12 mouse cellular contexts compared by ENCODE assay signal in genomic region chr13:37958498-37959238, GRCm38 (mm10). TPM values are rescaled to one million over a fixed set of nuclear protein-coding genes. Genes with fewer than 3 reads are reported as not detected.
DNase-seq lines count a peak whose midpoint lies in the region; ATAC-seq and TF ChIP-seq lines count a peak whose summit lies in the region.
"Had no signal": no experiment of that assay in that cellular context is flagged by ENCODE, and none has a peak within 500 bp of the region (broad histone marks: within the 10 kb centered on the region; RNA-seq: fewer than 3 reads in every experiment).

No protein-coding gene starts in this region.

- intact Hi-C loops in left cerebral cortex, postnatal 25 days (cut with DNase I), result no loop called here

- no peak for TF ChIP-seq POLR2A in spleen, adult 2 months (IDR thresholded peaks at IDR 0.05; ENCODE audit: low read depth, low read length)

- H3K27me3 ChIP-seq in spleen, adult 2 months (ENCODE audit: control insufficient read depth, insufficient read depth, low read length), result no peaks in the 10 kb centered on the region
- no peaks in the 10 kb centered on the region for H3K27me3 ChIP-seq in liver, embryonic 13.5 days
- no peaks in the 10 kb centered on the region for H3K27me3 ChIP-seq in stomach, embryonic 15.5 days (replicated peaks)
- H3K27me3 ChIP-seq: embryonic facial prominence, embryonic 13.5 days; Patski had no signal

- no peak for TF ChIP-seq CTCF in spleen, adult 2 months (IDR thresholded peaks at IDR 0.05; ENCODE audit: extremely low read depth, insufficient read depth, insufficient read length, insufficient replicate concordance)

- H3K9ac ChIP-seq in liver, embryonic 13.5 days, result no peak overlapping the region
- H3K9ac ChIP-seq in stomach, embryonic 15.5 days, result no peak overlapping the region
- H3K9ac ChIP-seq: embryonic facial prominence, embryonic 13.5 days had no signal

- H3K4me2 ChIP-seq in liver, embryonic 13.5 days, result no peak overlapping the region; the same call in 1 of the 2 replicates
- no peak overlapping the region for H3K4me2 ChIP-seq in stomach, embryonic 15.5 days
- H3K4me2 ChIP-seq: embryonic facial prominence, embryonic 13.5 days had no signal

- no peak overlapping the region for H3K4me3 ChIP-seq in spleen, adult 2 months (ENCODE audit: extremely low read depth, insufficient read depth, insufficient read length)
- H3K4me3 ChIP-seq in liver, embryonic 13.5 days (replicated peaks), result no peak overlapping the region
- no peak overlapping the region for H3K4me3 ChIP-seq in stomach, embryonic 15.5 days (replicated peaks)
- H3K4me3 ChIP-seq: embryonic facial prominence, embryonic 13.5 days had no signal

- 60% methylated on average over 18 of the region's 18 CpGs for WGBS in spleen, adult 2 months
- 50% methylated on average over 18 of the region's 18 CpGs for WGBS in liver, embryonic 13.5 days (ENCODE audit: insufficient replicate concordance)
- WGBS in stomach, embryonic 15.5 days, result 82% methylated on average over 18 of the region's 18 CpGs

- peaks cover 2% of the 10 kb centered on the region; the same call in 1 of the 2 replicates for H3K4me1 ChIP-seq in spleen, adult 2 months (ENCODE audit: control insufficient read depth, insufficient read depth, insufficient read length)
- peaks cover 57% of the 10 kb centered on the region for H3K4me1 ChIP-seq in liver, embryonic 13.5 days (replicated peaks)
- H3K4me1 ChIP-seq in stomach, embryonic 15.5 days, result 0 out of 2 replicates have a peak, but pooled peaks cover 1% of the 10 kb centered on the region

- peak; percentile 79 for ATAC-seq in liver, embryonic 13.5 days (ENCODE audit: low read depth)
- peak; percentile 34; the same call in 1 of the 2 replicates for ATAC-seq in stomach, embryonic 15.5 days (ENCODE audit: insufficient read depth, low FRiP score, low read depth)
- ATAC-seq: lung, postnatal 0 days; Patski had no signal

- H3K9me3 ChIP-seq in liver, embryonic 13.5 days (replicated peaks), result peaks cover 6% of the 10 kb centered on the region; the same call in 1 of the 2 replicates
- H3K9me3 ChIP-seq in stomach, embryonic 15.5 days, result no peaks in the 10 kb centered on the region
- H3K9me3 ChIP-seq: embryonic facial prominence, embryonic 13.5 days had no signal

- no peaks in the 10 kb centered on the region for H3K36me3 ChIP-seq in spleen, adult 2 months (ENCODE audit: control insufficient read depth, insufficient read depth, low read length)
- H3K36me3 ChIP-seq in liver, embryonic 13.5 days, result no peaks in the 10 kb centered on the region
- H3K36me3 ChIP-seq in stomach, embryonic 15.5 days, result no peaks in the 10 kb centered on the region
- H3K36me3 ChIP-seq: embryonic facial prominence, embryonic 13.5 days had no signal

- H3K27ac ChIP-seq in spleen, adult 2 months (ENCODE audit: insufficient read depth, low read length), result peak overlapping the region; percentile 47
- peak overlapping the region; percentile 68 for H3K27ac ChIP-seq in liver, embryonic 13.5 days
- H3K27ac ChIP-seq in stomach, embryonic 15.5 days, result no peak overlapping the region
- H3K27ac ChIP-seq: embryonic facial prominence, embryonic 13.5 days had no signal

- DNase-seq in spleen, adult 2 months (ENCODE audit: low read depth in 1 of 2, low spot score in 2 of 2), result peak; percentile 44 to 45
- DNase-seq in spleen, adult 12 weeks (ENCODE audit: low spot score), result no peak
- peak; percentile 70 for DNase-seq in c-Kit-positive CD71-positive TER-119-negative erythroid progenitor cells, embryonic 14.5 days (ENCODE audit: low read depth)
- peak; percentile 49 for DNase-seq in liver, embryonic 13.5 days
- no peak for DNase-seq in kidney, postnatal 4 days
- no peak for DNase-seq in left cerebral cortex, postnatal 25 days (ENCODE audit: low spot score in 2 of 2)
- DNase-seq: gastrocnemius, postnatal 10 days; spleen, adult 18-20 months had no signal

RNA-seq across cellular contexts. Expression of gene Ssr1, which starts 35.3 kb away (rescaled TPM):
- 3.9 and 4.1 TPM in 2 replicates for polyA plus RNA-seq in spleen, adult 2 months (2012; rRNA removed)
- polyA plus RNA-seq in liver, embryonic 13.5 days (2015; fragmentation: Nextera tagmentation; extraction: Ambion mirVana), result 93.6 and 119 TPM in 2 replicates
- 149 and 157 TPM in 2 replicates for polyA plus RNA-seq in stomach, embryonic 15.5 days (2015; fragmentation: Nextera tagmentation; extraction: Ambion mirVana)
- 10 to 100 TPM; 89.9 to 90.9 TPM for total RNA-seq in left cerebral cortex, postnatal 25 days (2021)

Comparison
In these comparisons a context has a peak if more than half of its experiments do, and no peak if none do; other contexts are left out.
1. DNase-seq: peak in spleen, adult 2 months (2 of 2), c-Kit-positive CD71-positive TER-119-negative erythroid progenitor cells, embryonic 14.5 days (single experiment) and liver, embryonic 13.5 days (single experiment); none in spleen, adult 12 weeks (single experiment), kidney, postnatal 4 days (0 of 2) and left cerebral cortex, postnatal 25 days (0 of 2).
2. RNA of gene Ssr1, which starts 35.3 kb away (polyA plus RNA-seq): 149 to 157 TPM in stomach, embryonic 15.5 days and 93.6 to 119 TPM in liver, embryonic 13.5 days; 3.9 to 4.1 TPM in spleen, adult 2 months; every median in the first group is over 10 times any median in the second.